Mouse (Mus musculus) bone marrow, adult 2 months (tissue): ENCODE measurements around the gene Maats1. TPM values are rescaled to one million over a fixed set of nuclear protein-coding genes. Genes with fewer than 3 reads are reported as not detected.
A peak's percentile ranks its signal among the peaks of the same experiment; 100 is the strongest.

Experiments used
- H3K27ac ChIP-seq: fragments of 200-500 bp; 2 replicates; pipeline ENCODE4 v1.5.1; 2012; ENCODE audit warnings: low read depth, mild to moderate bottlenecking, control low read depth, inconsistent platforms, low read length; ENCODE audit not compliant: control insufficient read depth, poor library complexity, insufficient read depth
- H3K4me1 ChIP-seq: fragments of 200-500 bp; 2 replicates; pipeline ENCODE4 v1.6.1; 2011; ENCODE audit warnings: low read length; ENCODE audit not compliant: control insufficient read depth, insufficient read depth
- H3K4me3 ChIP-seq: fragments of 200-500 bp; replicated peaks from 2 replicates; pipeline ENCODE3; 2011; ENCODE audit warnings: mild to moderate bottlenecking, low read depth, low read length, control low read depth; ENCODE audit not compliant: control insufficient read depth
- CTCF ChIP-seq: fragments of 200-500 bp; IDR thresholded peaks from 2 replicates; pipeline ENCODE4 v1.5.1; 2011; ENCODE audit warnings: low read length, control low read depth; ENCODE audit not compliant: control insufficient read depth, insufficient read depth
- POLR2A ChIP-seq: fragments of 200-500 bp; IDR thresholded peaks from 2 replicates; pipeline ENCODE4 v1.6.1; 2011; ENCODE audit warnings: low read depth, mild to moderate bottlenecking, control low read depth, low read length, borderline replicate concordance; ENCODE audit not compliant: control insufficient read depth
- WGBS: fragments of 180-500 bp; shearing (Covaris S2); methylation state at CpG from one replicate; pipeline ENCODE4 v1.1.7; 2018; 5-methylcytosine and 5-hydroxymethylcytosine counted together
- polyA plus RNA-seq: library from polyadenylated mRNA; stranded (reverse); fragments of >200 nt; gene quantifications from 2 replicates; pipeline ENCODE4 v1.2.4, GENCODE M21; 2011; ENCODE audit warnings: low replicate concordance; ENCODE audit not compliant: missing spikeins, insufficient read depth, insufficient read length

Maats1 gene
- polyA plus RNA-seq, 1 experiment, result not detected

GRCm38 (mm10) chr16:38374379-38375140 lies 32.6 kb upstream of the Maats1 start:
- TF ChIP-seq POLR2A, result no peak
- TF ChIP-seq CTCF, result no peak
- peak overlapping the region; percentile 49 for H3K4me3 ChIP-seq
- no peak overlapping the region for H3K27ac ChIP-seq
- 75% methylated on average over 10 of the region's 10 CpGs for WGBS
- H3K4me1 ChIP-seq, result no peaks in the 10 kb centered on the region; the same call in 1 of the 2 replicates

- Histone ChIP-seq H3K27ac (no peak overlapping the region; the same call in 1 of the 2 replicates), H3K4me3 (peak overlapping the region; percentile 49), H3K4me1 (no peaks in the 10 kb centered on the region; the same call in 1 of the 2 replicates)
- no peak for TF ChIP-seq CTCF
- TF ChIP-seq POLR2A, result no peak
- 84% methylated on average over 16 of the region's 16 CpGs for WGBS
These were observed 32.0 kb upstream of the Maats1 start for GRCm38 (mm10) chr16:38373941-38374340.

GRCm38 (mm10) chr16:38373439-38373838 lies 31.5 kb upstream of the Maats1 start:
- no peak for TF ChIP-seq CTCF
- TF ChIP-seq POLR2A, result no peak
- Histone ChIP-seq H3K4me3 (no peak overlapping the region), H3K27ac (no peak overlapping the region; the same call in 1 of the 2 replicates), H3K4me1 (peaks cover under 1% of the 10 kb centered on the region; the same call in 1 of the 2 replicates)
- 85% methylated on average over 10 of the region's 10 CpGs for WGBS

- peak overlapping the region; percentile 41 for H3K4me3 ChIP-seq
These were observed 30.9 kb upstream of the Maats1 start for GRCm38 (mm10) chr16:38372876-38373275.

GRCm38 (mm10) chr16:38371705-38372296 lies 29.9 kb upstream of the Maats1 start:
- H3K4me1 ChIP-seq, result peaks cover 1% of the 10 kb centered on the region; the same call in 1 of the 2 replicates
- peak overlapping the region; percentile 74 for H3K4me3 ChIP-seq
- 69% methylated on average over 15 of the region's 15 CpGs for WGBS
- no peak for TF ChIP-seq CTCF
- TF ChIP-seq POLR2A, result no peak
- H3K27ac ChIP-seq, result peak overlapping the region; percentile 87

More at GRCm38 (mm10) chr16:38372876-38373275, 30.9 kb upstream of the Maats1 start:
- TF ChIP-seq CTCF, result no peak
- TF ChIP-seq POLR2A, result no peak
- Histone ChIP-seq H3K27ac (no peak overlapping the region), H3K4me1 (peaks cover 1% of the 10 kb centered on the region; the same call in 1 of the 2 replicates)
- WGBS, result 85% methylated on average over 4 of the region's 4 CpGs

GRCm38 (mm10) chr16:38370633-38371374 lies 28.9 kb upstream of the Maats1 start:
- H3K4me3 ChIP-seq, result no peak overlapping the region
- WGBS, result 89% methylated on average over 8 of the region's 8 CpGs
- H3K4me1 ChIP-seq, result peaks cover 1% of the 10 kb centered on the region; the same call in 1 of the 2 replicates

GRCm38 (mm10) chr16:38369992-38370484 lies 28.1 kb upstream of the Maats1 start:
- H3K27ac ChIP-seq, result no peak overlapping the region
- WGBS, result 89% methylated on average over 4 of the region's 4 CpGs
- peaks cover 1% of the 10 kb centered on the region; the same call in 1 of the 2 replicates for H3K4me1 ChIP-seq

More at GRCm38 (mm10) chr16:38370633-38371374, 28.9 kb upstream of the Maats1 start:
- H3K27ac ChIP-seq, result no peak overlapping the region
- TF ChIP-seq POLR2A (no peak), CTCF (no peak)

More at GRCm38 (mm10) chr16:38369992-38370484, 28.1 kb upstream of the Maats1 start:
- TF ChIP-seq POLR2A (no peak), CTCF (no peak)
- H3K4me3 ChIP-seq, result no peak overlapping the region
